Mouse (Mus musculus): ENCODE measurements around the gene Pspn. TPM values are rescaled to one million over a fixed set of nuclear protein-coding genes. Genes with fewer than 3 reads are reported as not detected.

Pspn gene
- total and polyA plus RNA-seq, 3 experiments: not detected

- no peak for TF ChIP-seq CTCF (IDR thresholded peaks at IDR 0.05)
- TF ChIP-seq POLR2A (IDR thresholded peaks at IDR 0.05; ENCODE audit: insufficient read depth, low read depth, low read length): no peak
- no peak for TF ChIP-seq EP300 (IDR thresholded peaks at IDR 0.05; ENCODE audit: insufficient read depth, low read depth, low read length)
- intact Hi-C loops (cut with DNase I): no loop called here
- Histone ChIP-seq H3K4me1 (ENCODE audit: control insufficient read depth, insufficient read depth, low read length) (peaks cover 3% of the 10 kb centered on the region), H3K27ac (no peak overlapping the region), H3K4me3 (no peak overlapping the region), H3K27me3 (ENCODE audit: control insufficient read depth, insufficient read depth, low read length) (no peaks in the 10 kb centered on the region), H3K9ac (ENCODE audit: low read depth, low read length) (no peak overlapping the region), H3K36me3 (ENCODE audit: control insufficient read depth, insufficient read depth, low read length) (no peaks in the 10 kb centered on the region), H3K79me2 (replicated peaks; ENCODE audit: control insufficient read depth, insufficient read depth, low read length) (0 out of 2 replicates have a peak, but pooled peaks cover 3% of the 10 kb centered on the region)
- WGBS: 75% methylated on average over 3 of the region's 3 CpGs
- peak in 1 of 2 experiments; percentile 5 for DNase-seq
Observed at GRCm38 (mm10) chr17:56986105-56986805, 13.6 kb downstream of the Pspn start.

GRCm38 (mm10) chr17:56985656-56986055 is 14.2 kb downstream of the Pspn start:
- no peak overlapping the region for H3K27ac ChIP-seq
- H3K36me3 ChIP-seq (ENCODE audit: control insufficient read depth, insufficient read depth, low read length): no peaks in the 10 kb centered on the region
- H3K4me3 ChIP-seq: no peak overlapping the region
- no peaks in the 10 kb centered on the region for H3K27me3 ChIP-seq (ENCODE audit: control insufficient read depth, insufficient read depth, low read length)
- whole genome bisulfite sequencing: 68% methylated on average over 3 of the region's 3 CpGs
- 0 out of 2 replicates have a peak, but pooled peaks cover 3% of the 10 kb centered on the region for H3K79me2 ChIP-seq (replicated peaks; ENCODE audit: control insufficient read depth, insufficient read depth, low read length)
- intact Hi-C loops (cut with DNase I): no loop called here
- DNase-seq: no peak
- H3K9ac ChIP-seq (ENCODE audit: low read depth, low read length): no peak overlapping the region
- TF ChIP-seq POLR2A (IDR thresholded peaks at IDR 0.05; ENCODE audit: insufficient read depth, low read depth, low read length): no peak
- H3K4me1 ChIP-seq (ENCODE audit: control insufficient read depth, insufficient read depth, low read length): peaks cover 2% of the 10 kb centered on the region

- peaks cover 2% of the 10 kb centered on the region for H3K4me1 ChIP-seq (ENCODE audit: control insufficient read depth, insufficient read depth, low read length)
- H3K9ac ChIP-seq (ENCODE audit: low read depth, low read length): no peak overlapping the region
- WGBS: 80% methylated on average over 9 of the region's 9 CpGs
- no peaks in the 10 kb centered on the region for H3K79me2 ChIP-seq (replicated peaks; ENCODE audit: control insufficient read depth, insufficient read depth, low read length)
- no peak overlapping the region for H3K4me3 ChIP-seq
- no peak overlapping the region for H3K27ac ChIP-seq
- no peaks in the 10 kb centered on the region for H3K36me3 ChIP-seq (ENCODE audit: control insufficient read depth, insufficient read depth, low read length)
- peak in 1 of 2 experiments; percentile 7 for DNase-seq
- TF ChIP-seq POLR2A (IDR thresholded peaks at IDR 0.05; ENCODE audit: insufficient read depth, low read depth, low read length) (no peak), EP300 (IDR thresholded peaks at IDR 0.05; ENCODE audit: insufficient read depth, low read depth, low read length) (no peak), CTCF (IDR thresholded peaks at IDR 0.05) (no peak)
- intact Hi-C loops (cut with DNase I): no loop called here
- H3K27me3 ChIP-seq (ENCODE audit: control insufficient read depth, insufficient read depth, low read length): no peaks in the 10 kb centered on the region
Observed at GRCm38 (mm10) chr17:56984886-56985285, 14.9 kb downstream of the Pspn start.

- intact Hi-C loops (cut with DNase I): no loop called here
- Histone ChIP-seq H3K4me3 (no peak within 1 kb of the TSS), H3K27ac (no peak within 1 kb of the TSS), H3K4me1 (ENCODE audit: control insufficient read depth, insufficient read depth, low read length) (no peaks in the 10 kb centered on the region), H3K36me3 (ENCODE audit: control insufficient read depth, insufficient read depth, low read length) (no peaks in the 10 kb centered on the region), H3K79me2 (replicated peaks; ENCODE audit: control insufficient read depth, insufficient read depth, low read length) (no peaks in the 10 kb centered on the region), H3K27me3 (ENCODE audit: control insufficient read depth, insufficient read depth, low read length) (no peaks in the 10 kb centered on the region), H3K9ac (ENCODE audit: low read depth, low read length) (no peak within 1 kb of the TSS)
- peak in 1 of 2 experiments; percentile 14 for DNase-seq
- TF ChIP-seq POLR2A (IDR thresholded peaks at IDR 0.05; ENCODE audit: insufficient read depth, low read depth, low read length) (no peak), CTCF (IDR thresholded peaks at IDR 0.05) (no peak), EP300 (IDR thresholded peaks at IDR 0.05; ENCODE audit: insufficient read depth, low read depth, low read length) (no peak)
- WGBS: 72% methylated on average over 5 of the region's 5 CpGs
Observed at GRCm38 (mm10) chr17:56982013-56982412, 17.8 kb downstream of the Pspn start, which contains the start of gene Acer1. Gene Acer1 (minus strand): TSS chr17:56982126.

DNA sequence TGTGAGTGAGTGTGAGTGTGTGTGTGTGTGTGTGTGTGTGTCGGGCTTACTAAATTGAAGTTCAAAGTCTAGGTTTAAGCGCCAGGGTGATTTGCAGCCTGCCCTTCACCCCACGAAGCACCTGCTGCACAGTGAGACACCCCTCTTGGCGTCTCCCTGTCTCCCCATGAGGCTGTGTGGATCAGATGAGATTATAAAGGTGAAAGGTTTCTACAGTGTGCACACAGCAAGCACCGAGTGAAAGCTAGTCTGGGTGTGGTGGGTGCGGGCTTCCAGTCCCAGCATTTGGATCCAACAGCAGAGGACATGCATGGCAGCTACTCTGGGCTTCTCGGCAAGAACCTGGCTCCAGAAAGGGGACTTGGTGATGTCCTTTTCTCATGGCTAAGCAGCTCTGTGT is 18.8 kb downstream of the Pspn start:
- no peak overlapping the region for H3K4me3 ChIP-seq
- intact Hi-C loops (cut with DNase I): no loop called here
- 77% methylated on average over 7 of the region's 7 CpGs for WGBS
- H3K4me1 ChIP-seq (ENCODE audit: control insufficient read depth, insufficient read depth, low read length): no peaks in the 10 kb centered on the region
- no peaks in the 10 kb centered on the region for H3K27me3 ChIP-seq (ENCODE audit: control insufficient read depth, insufficient read depth, low read length)
- peak in 1 of 2 experiments; percentile 2 for DNase-seq
- H3K9ac ChIP-seq (ENCODE audit: low read depth, low read length): no peak overlapping the region
- TF ChIP-seq EP300 (IDR thresholded peaks at IDR 0.05; ENCODE audit: insufficient read depth, low read depth, low read length) (no peak), POLR2A (IDR thresholded peaks at IDR 0.05; ENCODE audit: insufficient read depth, low read depth, low read length) (no peak)
- H3K79me2 ChIP-seq (replicated peaks; ENCODE audit: control insufficient read depth, insufficient read depth, low read length): no peaks in the 10 kb centered on the region
- H3K27ac ChIP-seq: no peak overlapping the region
- H3K36me3 ChIP-seq (ENCODE audit: control insufficient read depth, insufficient read depth, low read length): no peaks in the 10 kb centered on the region

DNA sequence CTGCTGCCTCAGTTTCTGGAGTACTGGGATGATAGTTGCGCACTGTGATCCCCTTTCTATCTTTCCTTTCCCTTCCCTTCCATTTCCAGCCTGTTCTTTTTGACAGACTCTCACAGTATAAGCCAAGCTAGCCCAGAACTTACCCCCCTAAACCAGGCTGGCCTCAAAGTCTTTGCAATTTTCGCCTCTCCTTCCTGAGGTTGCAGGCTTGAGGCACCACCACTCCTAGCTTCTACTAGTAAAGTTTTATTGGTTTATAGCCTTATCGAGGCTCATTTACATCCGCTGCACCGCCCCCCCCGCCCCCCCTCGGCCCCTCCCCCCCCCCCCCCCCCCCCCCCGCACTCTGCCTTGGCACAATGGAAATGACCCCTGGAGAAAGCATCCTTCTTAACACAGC is 20.3 kb downstream of the Pspn start:
- Histone ChIP-seq H3K27ac (no peak overlapping the region), H3K4me1 (ENCODE audit: control insufficient read depth, insufficient read depth, low read length) (no peaks in the 10 kb centered on the region), H3K4me3 (no peak overlapping the region), H3K36me3 (ENCODE audit: control insufficient read depth, insufficient read depth, low read length) (no peaks in the 10 kb centered on the region), H3K79me2 (replicated peaks; ENCODE audit: control insufficient read depth, insufficient read depth, low read length) (no peaks in the 10 kb centered on the region), H3K27me3 (ENCODE audit: control insufficient read depth, insufficient read depth, low read length) (no peaks in the 10 kb centered on the region), H3K9ac (ENCODE audit: low read depth, low read length) (no peak overlapping the region)
- intact Hi-C loops (cut with DNase I): no loop called here
- TF ChIP-seq EP300 (IDR thresholded peaks at IDR 0.05; ENCODE audit: insufficient read depth, low read depth, low read length) (no peak), CTCF (IDR thresholded peaks at IDR 0.05) (no peak), POLR2A (IDR thresholded peaks at IDR 0.05; ENCODE audit: insufficient read depth, low read depth, low read length) (no peak)
- DNase-seq: no peak
- 50% methylated on average over 5 of the region's 8 CpGs for WGBS

All from heart, adult 2 months (tissue).